Mouse (Mus musculus): Measurements from ENCODE around the gene Adamts3. TPM values are rescaled to one million over a fixed set of nuclear protein-coding genes. Genes with fewer than 3 reads are reported as not detected.

The Adamts3 gene
- polyA plus RNA-seq (2017; shearing (Covaris generic)): 0.12 TPM

DNA sequence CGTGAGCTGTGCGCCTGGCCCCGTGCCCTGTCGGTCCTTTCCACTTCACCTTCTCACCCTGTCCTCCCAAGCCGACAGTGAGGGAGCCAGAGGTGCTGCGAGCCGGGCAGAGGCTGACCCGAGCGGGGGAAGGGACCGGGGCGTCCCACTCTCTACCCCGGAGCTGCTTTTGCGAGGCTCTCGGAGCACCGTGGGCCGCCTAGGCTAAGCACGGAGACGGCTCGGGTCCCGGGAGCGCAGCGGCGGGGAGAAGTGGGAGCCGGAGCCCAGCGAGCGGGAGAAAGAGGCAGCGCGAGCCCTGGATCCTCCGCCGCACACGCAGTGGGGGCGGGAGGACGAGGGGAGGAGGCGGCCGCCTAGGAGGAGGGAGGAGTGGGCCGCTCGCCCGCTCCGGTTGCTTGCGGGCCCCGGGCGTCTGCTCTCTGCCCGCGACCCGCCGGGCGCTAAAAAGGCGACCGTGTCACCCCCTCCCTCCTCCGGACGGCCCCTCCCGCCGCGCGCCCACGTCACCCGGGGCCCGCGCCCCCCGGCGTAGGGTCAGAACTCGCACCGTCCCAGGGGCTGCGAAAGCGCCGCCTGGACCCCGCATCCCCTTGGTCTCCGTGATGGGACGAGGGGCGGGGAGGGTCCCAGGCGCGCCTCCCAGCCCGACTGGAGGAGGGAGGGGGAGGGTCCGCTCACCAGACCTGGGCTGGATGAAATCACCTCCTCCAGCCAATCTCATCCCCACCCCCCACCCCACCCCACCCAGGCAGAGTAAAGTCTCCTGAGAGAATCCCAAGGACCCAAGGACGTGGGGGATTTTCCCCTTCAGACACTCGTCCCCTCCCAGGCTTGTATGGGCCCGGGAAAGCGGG is at the start of gene Adamts3:
Adamts3 (minus strand) TSS at position 284 of the 857 bp plus-strand sequence.

